Mouse (Mus musculus) olfactory bulb, adult 2 months (tissue): Measurements from ENCODE around the gene Cd59a. TPM values are rescaled to one million over a fixed set of nuclear protein-coding genes. Genes with fewer than 3 reads are reported as not detected.

Experiments used
- H3K27ac ChIP-seq: fragments of 200-500 bp; 2 replicates; pipeline ENCODE4 v1.5.1; 2012; ENCODE audit warnings: low read depth, low read length; ENCODE audit not compliant: insufficient read depth
- H3K4me1 ChIP-seq: fragments of 200-500 bp; 2 replicates; pipeline ENCODE4 v1.6.1; 2012; ENCODE audit warnings: low read length; ENCODE audit not compliant: control insufficient read depth, insufficient read depth
- H3K4me3 ChIP-seq: fragments of 200-500 bp; 2 replicates; pipeline ENCODE4 v1.5.1; 2012; ENCODE audit warnings: mild to moderate bottlenecking, low read depth, low read length, moderate library complexity; ENCODE audit not compliant: insufficient read depth
- CTCF ChIP-seq: fragments of 200-500 bp; IDR thresholded peaks from 2 replicates; pipeline ENCODE4 v1.5.1; 2012; ENCODE audit warnings: low read depth, mild to moderate bottlenecking, low read length, moderate library complexity; ENCODE audit not compliant: insufficient read depth
- POLR2A ChIP-seq: fragments of 200-500 bp; IDR thresholded peaks from 2 replicates; pipeline ENCODE4 v1.6.1; 2012; ENCODE audit warnings: mild to moderate bottlenecking, low read depth, low read length, moderate library complexity; ENCODE audit not compliant: insufficient read depth
- WGBS: fragments of 180-500 bp; shearing (Covaris S2); methylation state at CpG from one replicate; pipeline ENCODE4 v1.1.7; 2018; 5-methylcytosine and 5-hydroxymethylcytosine counted together
- polyA plus RNA-seq: library from polyadenylated mRNA; stranded (reverse); fragments of >200 nt; gene quantifications from 2 replicates; pipeline ENCODE4 v1.2.4, GENCODE M21; 2012; ENCODE audit warnings: low replicate concordance; ENCODE audit not compliant: missing spikeins, insufficient read depth, insufficient read length

Cd59a gene
- polyA plus RNA-seq, 1 experiment: not detected

DNA sequence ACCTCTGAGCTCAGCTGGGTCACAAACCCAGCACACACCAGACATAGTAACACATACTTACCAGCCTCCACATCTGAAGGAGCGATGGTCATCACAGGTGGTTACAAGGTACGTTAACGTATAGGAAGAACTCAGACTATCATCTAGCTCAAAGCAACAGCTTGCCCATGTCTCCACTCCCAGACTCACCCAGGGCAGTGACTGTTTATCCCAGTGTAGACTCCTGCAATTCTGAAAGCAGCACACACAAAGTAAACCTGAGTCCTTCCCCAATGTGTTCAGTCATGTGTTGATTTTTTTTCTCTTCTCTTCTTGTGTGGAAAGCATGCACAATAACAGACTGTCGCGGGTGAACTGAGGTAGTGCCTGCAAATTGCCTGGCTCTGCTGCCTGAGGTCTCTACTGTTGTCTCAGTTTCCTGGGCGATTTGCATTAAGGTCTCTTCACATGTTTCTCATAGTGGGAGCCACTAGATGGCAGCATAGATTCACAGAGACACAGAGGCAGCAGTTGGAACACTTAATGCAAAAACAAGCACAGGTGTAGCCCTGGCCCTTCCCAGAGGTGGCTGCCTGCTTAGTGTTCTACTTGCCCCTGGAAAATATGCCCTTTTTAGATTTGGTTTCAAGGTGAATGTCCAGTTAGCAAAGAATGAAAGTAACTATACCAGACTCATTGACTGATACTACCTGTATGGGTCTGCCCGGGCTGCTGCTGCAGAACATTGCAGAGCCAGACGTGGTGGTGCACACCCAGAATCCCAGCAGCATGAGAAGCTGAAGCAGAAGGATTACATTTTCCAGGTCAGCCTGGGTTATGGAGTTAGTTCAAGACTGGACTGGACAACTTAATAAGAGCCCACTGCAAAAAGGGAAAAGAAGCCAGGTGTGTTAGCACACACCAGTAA lies 38.8 kb downstream of the Cd59a start:
- Histone ChIP-seq H3K27ac (no peak overlapping the region), H3K4me3 (no peak overlapping the region), H3K4me1 (no peaks in the 10 kb centered on the region)
- WGBS: 50% methylated on average over 8 of the region's 8 CpGs
- TF ChIP-seq POLR2A (no peak), CTCF (no peak)

DNA sequence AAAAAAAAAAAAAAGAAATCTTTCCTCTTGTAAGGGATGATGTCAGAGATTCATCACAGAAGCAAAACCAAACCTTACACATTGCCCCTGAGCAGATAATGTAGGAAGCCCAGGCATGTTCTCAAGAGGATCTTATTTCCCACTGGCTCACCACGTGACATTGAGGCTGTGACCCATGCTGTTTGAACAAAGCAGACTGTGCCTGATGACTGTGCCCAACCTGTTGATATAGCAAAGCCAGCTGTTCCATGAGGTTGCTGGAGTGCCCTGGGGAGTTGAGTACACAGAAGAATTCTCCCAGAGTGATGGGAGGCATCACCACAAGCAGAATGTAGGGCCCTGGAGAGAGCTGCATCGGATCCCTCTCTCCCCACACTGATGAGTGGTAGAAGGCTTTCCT lies 40.3 kb downstream of the Cd59a start:
- Histone ChIP-seq H3K4me1 (no peaks in the 10 kb centered on the region), H3K27ac (no peak overlapping the region), H3K4me3 (no peak overlapping the region)
- WGBS: 78% methylated on average over 2 of the region's 2 CpGs
- no peak for TF ChIP-seq POLR2A
- no peak for TF ChIP-seq CTCF

DNA sequence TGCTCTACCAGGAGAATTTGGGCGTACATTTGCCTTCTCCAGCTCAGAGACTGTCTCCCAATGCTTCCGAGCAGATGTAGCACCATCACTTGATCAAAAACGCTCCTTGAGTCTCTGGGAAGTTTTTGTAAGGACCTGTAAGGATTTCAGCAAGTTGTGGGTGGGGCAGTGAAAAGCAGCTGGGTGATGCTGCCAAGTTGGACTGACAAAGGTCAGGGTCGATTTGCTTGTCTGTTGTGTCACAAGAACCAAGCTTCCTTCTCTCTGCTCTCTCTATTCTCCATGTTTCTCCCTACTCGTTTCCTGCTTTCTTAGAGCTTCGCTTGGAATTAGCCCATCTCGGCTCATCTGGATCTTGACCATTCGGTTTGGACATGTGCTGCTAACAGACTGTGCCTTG lies 46.5 kb downstream of the Cd59a start:
- TF ChIP-seq POLR2A: no peak
- TF ChIP-seq CTCF: no peak
- Histone ChIP-seq H3K4me3 (no peak overlapping the region), H3K27ac (no peak overlapping the region), H3K4me1 (no peaks in the 10 kb centered on the region)
- WGBS: 93% methylated on average over 8 of the region's 8 CpGs

DNA sequence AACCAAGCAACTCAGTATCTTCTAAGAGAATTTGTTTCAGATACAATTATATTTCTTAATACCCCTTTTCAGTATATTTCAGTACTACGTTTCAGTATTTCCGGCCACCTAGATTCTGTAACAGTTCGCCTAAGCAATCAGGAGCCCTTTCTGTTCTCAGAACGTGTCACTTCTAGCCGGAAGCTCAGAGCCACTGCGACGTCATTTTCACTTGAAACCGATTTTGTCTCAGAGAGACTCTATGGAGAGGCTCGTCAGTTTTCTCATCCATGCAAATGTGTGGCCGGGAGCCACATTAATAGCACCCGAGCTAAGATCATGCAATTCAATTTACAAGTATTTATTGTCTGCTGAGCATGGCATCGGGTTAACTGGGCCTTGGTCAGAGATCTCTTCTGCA lies 48.4 kb downstream of the Cd59a start:
- Histone ChIP-seq H3K27ac (no peak overlapping the region), H3K4me3 (no peak overlapping the region), H3K4me1 (no peaks in the 10 kb centered on the region)
- 84% methylated on average over 12 of the region's 12 CpGs for WGBS
- no peak for TF ChIP-seq POLR2A
- no peak for TF ChIP-seq CTCF

DNA sequence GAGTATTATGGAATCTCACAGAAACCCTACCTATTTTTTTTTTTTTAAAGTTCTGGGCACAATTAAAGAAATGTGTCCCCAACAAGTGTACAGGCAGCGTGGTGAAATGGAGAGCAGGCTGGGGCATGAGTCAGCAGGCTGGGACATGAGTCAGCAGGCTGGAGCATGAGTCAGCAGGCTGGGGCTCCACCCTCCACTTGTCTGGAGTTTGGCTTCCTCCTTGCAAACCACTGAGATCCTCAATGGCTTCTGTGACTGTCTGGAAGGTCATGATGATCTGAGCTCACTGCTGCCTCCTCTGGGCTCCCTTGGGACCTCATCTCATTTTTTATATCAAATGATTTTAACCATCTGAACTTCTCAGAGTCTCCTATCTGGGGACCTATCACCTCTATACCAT lies 50.4 kb downstream of the Cd59a start:
- Histone ChIP-seq H3K4me1 (no peaks in the 10 kb centered on the region), H3K27ac (no peak overlapping the region), H3K4me3 (no peak overlapping the region)
- TF ChIP-seq POLR2A (no peak), CTCF (no peak)
- 34% methylated on average over 1 of the region's 1 CpGs for WGBS

DNA sequence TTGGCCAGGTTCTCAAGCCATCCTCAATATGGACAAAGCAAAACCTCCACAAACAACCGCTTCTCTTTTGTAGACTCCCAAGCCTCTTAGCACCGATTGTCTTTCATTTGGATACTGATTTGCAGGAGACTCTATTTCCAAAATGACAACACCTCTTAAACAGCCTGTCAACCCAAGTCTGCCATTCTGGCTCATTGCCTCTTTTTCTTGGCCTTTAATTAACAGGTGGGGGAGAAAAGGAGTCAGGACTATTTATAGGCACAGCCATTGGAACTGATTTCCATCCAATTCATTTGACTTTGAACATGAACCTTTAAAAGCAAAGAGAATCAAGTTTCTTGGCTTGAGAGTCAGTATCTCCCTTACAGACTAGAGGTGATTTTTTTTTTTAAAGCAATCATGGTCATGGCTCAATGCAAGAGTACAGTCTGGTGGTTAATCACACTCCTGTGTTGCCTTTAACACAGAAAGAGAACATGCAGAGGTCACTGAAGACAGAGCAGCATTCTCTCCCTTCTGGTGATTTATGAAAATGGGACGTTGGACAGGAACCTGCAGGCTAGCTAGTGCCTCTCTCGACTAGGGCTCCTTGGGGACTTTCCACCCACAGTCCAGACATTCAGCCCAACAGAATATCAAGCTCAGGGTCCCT lies 52.4 kb downstream of the Cd59a start:
- TF ChIP-seq CTCF (no peak), POLR2A (no peak)
- H3K27ac ChIP-seq: no peak overlapping the region
- no peak overlapping the region for H3K4me3 ChIP-seq
- no peaks in the 10 kb centered on the region for H3K4me1 ChIP-seq
- 77% methylated on average over 4 of the region's 4 CpGs for WGBS

DNA sequence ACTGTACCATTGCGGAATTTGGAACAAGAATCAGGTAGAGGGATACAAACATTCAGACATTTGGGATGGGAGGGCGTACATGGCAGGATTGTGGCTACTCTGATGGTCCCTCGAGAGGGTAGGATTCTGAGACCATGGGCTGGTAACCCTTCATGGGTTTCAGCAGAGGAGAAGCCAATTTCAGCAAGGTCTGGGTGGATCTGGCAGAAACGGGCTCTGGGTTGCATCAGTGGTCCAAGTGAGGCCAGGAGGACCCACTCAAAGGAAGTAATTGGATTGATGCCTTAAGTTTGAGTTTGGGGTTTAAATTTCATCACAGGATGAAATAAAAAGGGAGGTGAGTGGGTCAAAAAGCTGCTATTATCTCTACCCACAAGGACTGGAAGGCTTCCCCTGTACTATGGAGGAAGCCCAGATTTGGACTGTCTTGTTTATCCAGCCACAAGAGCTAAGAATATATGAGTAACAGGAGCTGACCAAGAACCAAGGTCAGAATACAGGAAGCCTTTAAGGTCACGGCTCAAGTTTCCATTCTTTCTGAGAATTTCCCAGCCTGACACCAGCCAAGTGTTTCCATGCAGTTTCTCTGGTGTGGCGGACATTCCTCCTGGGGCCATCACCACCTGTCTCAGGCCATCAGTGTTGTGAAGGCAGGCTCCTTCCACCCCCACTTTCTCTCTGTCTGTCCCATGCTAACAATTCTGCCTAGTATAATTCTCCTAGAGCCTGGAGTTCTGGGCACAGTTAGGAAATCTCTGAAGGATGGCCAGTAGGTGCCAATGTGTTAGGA lies 55.2 kb downstream of the Cd59a start:
- WGBS: 93% methylated on average over 6 of the region's 6 CpGs
- TF ChIP-seq POLR2A (no peak), CTCF (no peak)
- Histone ChIP-seq H3K4me3 (no peak overlapping the region), H3K27ac (no peak overlapping the region), H3K4me1 (no peaks in the 10 kb centered on the region)

DNA sequence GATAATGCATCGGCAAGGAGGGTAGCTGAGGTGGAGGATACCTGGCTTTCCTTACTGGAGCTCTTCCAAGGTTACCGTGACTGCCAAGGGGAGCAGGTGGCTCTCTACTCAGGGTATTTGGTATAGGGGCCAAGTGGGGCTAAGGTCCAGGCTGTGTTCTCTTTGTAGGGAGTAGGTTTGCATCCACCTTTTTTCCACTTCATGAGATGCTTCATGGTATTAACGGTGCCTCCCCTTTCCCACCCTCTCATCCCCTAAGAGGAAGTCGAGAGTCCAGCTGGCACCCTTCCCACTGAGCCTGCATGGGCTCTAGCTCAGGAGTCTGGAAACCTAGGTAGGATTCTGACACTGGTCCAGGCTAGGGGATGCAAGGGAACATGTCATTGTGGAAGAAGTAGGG lies 57.7 kb downstream of the Cd59a start:
- Histone ChIP-seq H3K27ac (no peak overlapping the region), H3K4me3 (no peak overlapping the region), H3K4me1 (peaks cover 5% of the 10 kb centered on the region)
- 70% methylated on average over 4 of the region's 4 CpGs for WGBS
- TF ChIP-seq POLR2A (no peak), CTCF (no peak)

DNA sequence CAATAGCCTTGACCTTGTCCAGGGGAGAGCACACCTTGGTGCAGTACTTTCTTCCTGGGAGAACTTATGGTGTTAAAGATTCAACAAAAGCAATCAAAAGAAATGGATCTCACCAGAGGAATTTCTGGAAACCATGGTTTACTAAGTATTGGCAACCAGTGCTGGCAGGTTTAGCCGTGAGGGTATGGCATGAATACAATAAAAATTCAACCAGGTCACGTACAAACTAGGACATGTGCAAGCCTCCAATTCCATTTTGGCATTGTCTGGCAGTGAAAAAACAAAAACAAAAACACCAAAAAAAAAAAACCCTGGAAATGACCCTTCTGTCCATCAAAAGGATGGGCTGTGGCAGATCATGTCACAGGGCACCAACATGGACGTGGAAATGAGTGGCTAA lies 58.3 kb downstream of the Cd59a start:
- no peak overlapping the region for H3K4me3 ChIP-seq
- WGBS: 90% methylated on average over 3 of the region's 3 CpGs
- H3K4me1 ChIP-seq: peaks cover 5% of the 10 kb centered on the region
- H3K27ac ChIP-seq: no peak overlapping the region
- TF ChIP-seq CTCF (no peak), POLR2A (no peak)
